Mouse (Mus musculus) frontal cortex, postnatal 14 days (tissue): ENCODE data around the gene Hist1h2bj.

Experiments
- DNase-seq, 2 experiments: peaks; one replicate each; pipeline ENCODE4 v3.0.0; 2022; ENCODE audit warnings: low spot score in 2 of 2

Gene Hist1h2bj

GRCm38 (mm10) chr13:22015479-22016450, 27.2 kb upstream of the Hist1h2bj start:
- peak in 1 of 2 experiments; percentile 63 for DNase-seq

- no peak for DNase-seq
Measured at GRCm38 (mm10) chr13:22019934-22020835, 22.8 kb upstream of the Hist1h2bj start.

GRCm38 (mm10) chr13:22020901-22021339, 22.1 kb upstream of the Hist1h2bj start:
- DNase-seq, result no peak

- no peak for DNase-seq
Measured at GRCm38 (mm10) chr13:22021581-22021980, 21.4 kb upstream of the Hist1h2bj start.

GRCm38 (mm10) chr13:22022241-22022640, 20.8 kb upstream of the Hist1h2bj start:
- DNase-seq, result peak in 1 of 2 experiments; percentile 65

GRCm38 (mm10) chr13:22026058-22027031, 16.7 kb upstream of the Hist1h2bj start:
- peak; percentile 64 to 90 for DNase-seq

GRCm38 (mm10) chr13:22028673-22029460, 14.1 kb upstream of the Hist1h2bj start:
- DNase-seq, result peak; percentile 86 to 95

GRCm38 (mm10) chr13:22029928-22030327, 13.1 kb upstream of the Hist1h2bj start:
- no peak for DNase-seq

- no peak for DNase-seq
Measured at GRCm38 (mm10) chr13:22030493-22030892, 12.5 kb upstream of the Hist1h2bj start.

GRCm38 (mm10) chr13:22033741-22034442, 9.1 kb upstream of the Hist1h2bj start:
- DNase-seq, result no peak

- DNase-seq, result no peak
Measured at GRCm38 (mm10) chr13:22034443-22035266, 8.4 kb upstream of the Hist1h2bj start.

- DNase-seq, result peak; percentile 77 to 80
Measured at GRCm38 (mm10) chr13:22035267-22036148, 7.5 kb upstream of the Hist1h2bj start, which contains the start of the genes Hist1h2ah and Hist1h2bk. Gene Hist1h2ah (minus strand): TSS chr13:22035568. Gene Hist1h2bk (plus strand): TSS chr13:22035870.

- DNase-seq, result no peak
Measured at GRCm38 (mm10) chr13:22036149-22036956, 6.7 kb upstream of the Hist1h2bj start.

GRCm38 (mm10) chr13:22036986-22037385, 6.0 kb upstream of the Hist1h2bj start:
- no peak for DNase-seq

- DNase-seq, result no peak
Measured at GRCm38 (mm10) chr13:22037415-22037814, 5.6 kb upstream of the Hist1h2bj start.

- no peak for DNase-seq
Measured at GRCm38 (mm10) chr13:22039364-22039763, 3.6 kb upstream of the Hist1h2bj start.
